Mouse (Mus musculus) c-Kit-positive CD71-positive TER-119-negative erythroid progenitor cells, embryonic 14.5 days (primary cell): ENCODE data around the gene Dtx4.

ENCODE experiments used
- DNase-seq: peaks from one replicate; pipeline ENCODE4 v3.0.0-alpha.2; 2013; ENCODE audit warnings: low read depth

Dtx4 gene

DNA sequence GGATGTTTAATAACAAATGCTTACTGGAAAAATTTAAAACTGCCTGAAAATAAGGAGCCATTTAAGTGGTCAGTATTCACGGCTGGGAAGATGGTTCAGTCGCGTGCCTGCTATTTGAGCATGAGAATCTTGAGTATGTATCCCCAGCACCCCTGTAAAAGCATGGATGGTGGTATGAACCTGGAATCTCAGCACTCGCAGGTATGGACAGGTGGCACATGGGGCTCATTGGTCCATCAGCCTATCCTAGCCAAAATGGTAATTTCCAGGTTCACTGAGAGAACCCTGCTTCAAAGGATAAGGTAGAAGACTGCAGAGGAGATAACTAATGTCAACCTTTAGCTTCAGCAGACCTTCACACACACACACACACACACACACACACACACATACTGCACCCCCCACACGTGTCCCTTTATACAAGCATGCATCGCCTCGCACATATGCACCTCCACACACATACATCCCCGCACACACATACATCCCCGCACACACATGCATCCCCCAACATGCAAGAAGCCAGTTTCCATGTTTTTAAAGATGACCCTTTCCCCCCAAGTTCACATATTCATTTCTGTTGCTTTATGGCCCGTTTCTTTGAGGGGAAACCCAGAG is 35.6 kb downstream of the Dtx4 start:
- DNase-seq, result no peak

DNA sequence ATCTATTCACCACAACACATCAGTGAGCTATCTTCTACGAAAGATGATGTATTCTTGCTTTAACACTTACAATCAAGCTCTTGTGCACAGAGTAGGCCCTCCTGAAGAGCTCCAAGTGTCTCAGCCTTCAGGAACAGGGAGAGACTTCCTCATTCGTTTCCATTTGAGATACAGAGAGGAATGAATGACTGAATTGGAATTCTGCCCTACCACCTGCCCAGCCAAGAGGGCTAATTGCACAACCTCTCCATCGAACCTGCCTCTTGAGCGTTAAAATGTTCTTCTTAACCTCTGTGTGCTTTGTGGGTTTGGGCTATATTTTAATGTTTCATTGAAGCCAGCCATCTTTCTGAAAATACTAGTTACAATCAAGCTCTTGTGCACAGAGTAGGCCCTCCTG is 36.6 kb downstream of the Dtx4 start:
- no peak for DNase-seq

DNA sequence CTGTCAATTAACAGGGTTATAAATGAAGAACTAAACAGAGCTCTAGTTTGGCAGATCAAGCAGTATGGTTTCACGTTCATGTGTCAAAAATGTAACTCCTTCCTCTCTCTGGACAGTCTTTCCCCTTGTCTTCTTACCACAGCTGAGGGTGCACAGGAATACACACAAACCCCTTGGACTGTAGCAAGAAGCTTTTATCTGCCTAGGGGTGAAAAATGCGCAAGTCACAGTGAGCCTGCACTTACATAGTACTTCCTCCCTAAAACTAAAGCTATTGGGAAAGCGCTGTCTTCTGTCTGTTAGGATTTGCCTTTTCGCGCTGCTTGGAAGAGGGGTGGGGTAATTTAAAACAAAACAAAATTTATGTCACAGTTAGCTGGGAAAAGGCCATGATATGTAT is 37.1 kb downstream of the Dtx4 start:
- DNase-seq, result no peak

DNA sequence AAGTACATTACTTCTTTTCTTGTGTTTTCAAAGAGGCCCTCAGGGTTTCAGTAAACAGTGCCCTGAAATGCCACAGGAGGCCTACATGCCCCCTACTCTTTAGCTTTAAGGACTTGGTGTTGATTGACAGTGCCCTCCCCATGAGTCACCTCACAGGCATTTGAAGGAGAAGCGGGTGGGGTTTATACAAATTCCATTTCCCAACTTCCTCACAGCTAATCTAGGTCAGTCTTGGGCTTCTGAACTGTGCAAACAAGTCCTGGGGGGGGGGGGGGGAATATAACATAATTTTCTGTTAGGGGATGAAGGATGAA is 37.6 kb downstream of the Dtx4 start:
- no peak for DNase-seq

DNA sequence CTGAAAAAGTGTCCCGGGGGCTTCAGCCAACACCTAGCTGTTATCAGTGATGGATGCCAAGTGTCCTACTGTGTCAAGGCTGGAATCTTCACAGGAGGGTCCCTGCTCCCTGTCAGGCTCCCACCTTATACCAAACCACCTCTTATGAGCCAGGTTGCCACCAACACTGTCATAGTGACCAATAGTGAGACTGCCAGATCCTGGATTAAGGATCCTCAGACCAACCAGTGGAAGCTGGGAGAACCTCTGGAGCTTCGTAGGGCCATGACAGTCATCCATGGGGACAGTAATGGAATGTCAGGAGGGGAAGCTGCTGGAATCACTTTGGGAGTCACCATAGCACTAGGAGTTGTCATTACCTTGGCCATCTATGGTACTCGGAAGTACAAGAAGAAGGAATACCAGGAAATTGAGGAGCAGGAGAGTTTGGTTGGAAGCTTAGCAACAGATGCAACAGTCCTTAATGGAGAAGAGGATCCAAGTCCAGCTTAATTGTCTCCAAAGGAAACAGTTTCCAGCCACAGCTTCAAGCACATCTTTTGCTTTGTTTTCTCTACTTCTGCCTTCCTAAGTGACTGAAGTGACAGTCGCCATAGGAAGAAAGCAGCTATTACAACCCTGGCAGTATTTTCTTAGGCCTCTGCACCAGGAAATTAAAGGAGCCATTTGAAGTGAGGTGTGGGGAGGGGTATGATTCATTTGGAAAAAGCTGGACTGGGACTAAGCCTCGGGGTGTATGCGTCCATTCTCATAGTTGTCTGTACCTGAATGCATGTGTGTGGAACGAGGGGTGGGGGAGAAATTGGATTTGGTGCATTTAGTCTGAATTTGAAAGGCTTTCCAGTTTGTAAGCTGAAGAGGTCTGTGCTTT is 38.2 kb downstream of the Dtx4 start:
- no peak for DNase-seq

DNA sequence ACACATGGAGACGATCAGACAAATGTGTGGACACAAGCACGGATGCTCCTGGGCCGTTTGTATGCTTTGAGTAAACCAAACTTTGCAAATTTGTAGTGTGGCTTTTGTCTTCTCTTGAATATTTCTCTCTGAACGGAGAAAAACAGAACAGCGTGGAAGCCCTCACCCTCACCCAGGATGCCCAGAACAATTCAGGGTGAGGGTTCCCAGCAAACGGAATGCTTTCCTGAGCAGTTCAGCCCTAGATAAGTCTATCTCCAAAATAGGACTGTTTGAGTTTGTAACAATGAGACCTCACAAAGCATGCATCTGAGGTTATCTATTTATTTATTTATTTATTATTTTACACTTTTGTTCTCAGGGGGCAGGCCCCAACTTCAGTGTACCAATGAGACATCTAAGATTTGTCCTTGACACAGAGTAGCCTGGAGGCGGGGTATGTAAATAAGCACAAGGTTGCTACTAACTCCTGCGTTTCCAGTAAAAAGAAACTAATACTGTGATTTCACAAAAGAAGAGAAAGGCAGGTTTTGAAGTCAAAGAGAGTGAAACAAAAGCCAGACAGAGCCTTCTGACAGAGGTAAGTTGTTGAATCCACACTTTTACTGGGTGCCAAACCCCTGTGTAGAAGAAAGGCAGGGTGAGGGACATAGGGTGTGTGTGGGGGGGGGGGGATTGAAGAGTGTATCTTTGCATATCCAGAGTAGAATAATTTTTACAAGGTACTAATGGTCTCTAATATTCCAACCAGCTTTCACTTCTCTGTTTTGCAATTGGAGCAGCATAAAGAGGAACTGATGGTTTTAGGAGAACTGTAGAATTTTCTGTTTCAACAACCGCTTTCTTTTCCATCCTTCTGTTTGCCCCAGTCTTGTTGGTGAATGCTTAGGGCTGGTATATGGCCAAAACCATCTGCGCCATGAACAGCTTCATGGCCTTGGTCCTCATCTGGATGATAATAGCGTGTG is 40.7 kb downstream of the Dtx4 start, which contains the start of gene Mpeg1:
Gene Mpeg1, plus strand, starts transcription at position 498 of the 968 bp plus-strand sequence.
- DNase-seq, result no peak

DNA sequence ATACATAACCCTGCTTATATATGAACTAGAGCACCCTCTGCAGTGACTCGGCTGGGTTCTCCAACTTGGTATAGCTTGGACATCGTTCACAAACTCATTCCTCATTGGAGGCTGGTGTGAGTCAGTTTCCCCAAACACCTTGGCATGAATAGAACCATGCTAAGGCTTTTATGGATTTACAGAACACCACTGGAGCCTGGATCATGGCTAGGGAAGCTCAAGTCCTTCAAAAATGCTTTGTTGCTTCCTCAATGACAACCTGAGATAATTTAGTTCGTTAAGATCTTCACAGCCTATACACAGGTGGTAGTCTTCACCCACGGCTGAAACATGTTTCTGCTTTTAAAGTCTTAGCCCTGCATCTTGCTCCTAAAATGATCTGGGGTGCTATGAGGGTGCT is 41.7 kb downstream of the Dtx4 start:
- no peak for DNase-seq

DNA sequence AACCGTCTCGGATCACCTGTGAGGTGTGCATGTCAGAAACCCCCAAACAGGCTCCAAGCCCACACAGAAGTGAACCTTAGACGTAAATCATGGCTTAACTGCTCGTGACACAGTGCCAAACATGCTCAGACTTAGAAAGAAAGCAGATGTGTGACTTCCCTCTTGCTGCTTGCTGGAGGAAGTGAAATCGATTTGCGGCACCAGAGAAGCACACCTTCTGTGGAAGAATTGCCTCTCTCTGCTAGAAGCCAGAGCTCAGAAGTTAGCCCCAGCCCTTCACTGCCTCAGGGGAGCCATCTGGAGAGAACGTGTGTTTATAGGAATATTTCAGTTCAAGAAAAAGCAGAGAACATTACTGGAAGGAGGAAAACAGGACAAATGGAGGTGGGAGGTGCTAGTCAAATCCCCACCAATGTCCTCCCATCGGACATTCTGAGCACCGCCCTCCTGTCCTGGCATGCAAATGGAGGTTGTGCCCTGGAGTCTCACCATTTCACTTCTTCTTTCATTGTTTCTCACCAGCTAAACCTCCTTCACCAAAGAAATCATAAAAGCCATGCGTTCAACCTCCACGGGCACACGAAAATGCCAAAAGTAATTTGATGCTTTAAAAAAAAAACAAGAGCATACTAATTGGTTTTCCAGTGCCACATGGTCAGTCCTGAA is 43.7 kb downstream of the Dtx4 start:
- no peak for DNase-seq

DNA sequence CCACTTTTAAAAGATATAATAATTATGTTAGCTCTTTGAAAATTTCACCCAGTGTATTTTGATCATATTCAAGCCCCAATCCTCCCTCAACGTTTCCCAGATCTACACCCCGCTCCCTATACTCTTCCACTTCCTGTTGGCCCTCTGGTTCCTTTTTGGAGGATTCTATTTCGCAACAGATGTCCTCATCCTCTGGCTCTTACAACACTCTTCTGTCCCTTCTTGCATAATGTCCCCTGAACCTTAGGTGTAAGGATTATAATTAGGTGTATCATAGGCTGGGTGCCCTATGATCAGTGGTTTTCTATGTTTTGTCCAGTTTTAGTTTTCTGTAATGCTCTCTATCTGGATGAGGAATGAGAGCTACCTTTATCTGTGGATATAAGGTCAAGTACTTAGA is 56.2 kb downstream of the Dtx4 start:
- DNase-seq, result no peak

DNA sequence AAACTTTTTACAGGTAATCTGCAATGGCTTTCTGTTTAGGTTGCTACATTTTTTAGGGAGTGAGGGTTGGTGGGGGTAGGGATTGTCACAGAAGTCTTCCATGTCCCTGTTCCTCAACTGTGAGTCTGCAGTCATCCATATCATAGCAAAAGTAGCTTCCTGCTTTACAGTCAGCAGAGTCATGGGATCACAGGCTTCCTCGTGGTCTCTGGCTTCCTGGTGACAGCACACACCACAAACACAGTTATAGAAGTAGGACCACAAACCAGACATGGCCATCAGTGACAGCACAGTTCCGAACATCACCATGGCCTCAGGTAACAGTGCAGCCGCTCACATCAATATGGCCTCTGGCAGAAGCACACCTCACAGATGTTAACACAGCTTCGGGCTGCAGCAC is 58.7 kb downstream of the Dtx4 start:
- DNase-seq, result no peak

DNA sequence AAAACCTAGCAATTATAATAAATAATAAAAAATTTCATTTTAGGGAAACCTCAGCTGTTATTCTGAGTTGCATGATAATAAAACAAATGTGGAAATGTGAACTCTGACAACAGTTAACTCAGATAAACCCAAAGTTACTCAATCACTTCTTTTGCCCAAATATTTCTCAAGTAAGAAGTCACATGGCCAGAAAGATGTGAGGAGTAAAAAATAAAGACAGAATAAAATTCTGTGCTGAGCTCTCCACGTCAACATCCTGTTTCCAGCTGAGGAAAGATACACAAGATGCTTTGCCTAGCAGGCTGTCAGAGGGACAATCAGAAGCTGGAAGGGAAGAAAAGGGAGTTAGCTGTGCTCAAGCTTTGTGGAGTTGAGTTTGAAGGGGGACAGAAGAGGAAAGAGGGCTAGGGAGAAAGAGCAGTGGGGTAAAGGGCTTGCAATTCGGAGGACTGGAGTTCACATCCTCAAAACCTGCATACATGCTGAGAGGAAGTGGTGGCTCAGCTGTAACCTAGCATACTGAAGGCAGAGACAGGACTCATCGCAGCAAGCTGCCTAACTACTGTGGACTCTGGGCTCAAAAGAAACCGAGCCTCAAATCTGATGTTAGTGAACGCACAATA is 61.0 kb downstream of the Dtx4 start:
- no peak for DNase-seq

DNA sequence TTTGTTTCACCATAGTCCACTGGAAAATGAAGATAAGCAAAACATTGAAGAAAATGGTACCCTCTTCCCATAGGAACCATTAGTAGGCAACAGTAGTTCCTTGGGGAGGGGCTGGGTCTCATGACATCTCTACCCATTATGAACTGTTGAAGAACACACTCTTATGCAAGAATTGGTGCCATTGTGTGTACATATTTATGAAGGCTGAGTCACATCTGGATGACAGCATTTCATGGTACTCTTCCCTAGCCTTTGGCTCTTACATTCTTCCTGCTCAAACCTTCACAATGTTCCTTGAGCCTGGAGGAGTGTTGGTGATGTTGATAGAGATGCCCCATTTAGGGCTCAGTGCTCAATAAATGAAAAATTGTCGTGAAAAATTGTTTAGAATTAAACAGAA is 61.7 kb downstream of the Dtx4 start:
- no peak for DNase-seq

DNA sequence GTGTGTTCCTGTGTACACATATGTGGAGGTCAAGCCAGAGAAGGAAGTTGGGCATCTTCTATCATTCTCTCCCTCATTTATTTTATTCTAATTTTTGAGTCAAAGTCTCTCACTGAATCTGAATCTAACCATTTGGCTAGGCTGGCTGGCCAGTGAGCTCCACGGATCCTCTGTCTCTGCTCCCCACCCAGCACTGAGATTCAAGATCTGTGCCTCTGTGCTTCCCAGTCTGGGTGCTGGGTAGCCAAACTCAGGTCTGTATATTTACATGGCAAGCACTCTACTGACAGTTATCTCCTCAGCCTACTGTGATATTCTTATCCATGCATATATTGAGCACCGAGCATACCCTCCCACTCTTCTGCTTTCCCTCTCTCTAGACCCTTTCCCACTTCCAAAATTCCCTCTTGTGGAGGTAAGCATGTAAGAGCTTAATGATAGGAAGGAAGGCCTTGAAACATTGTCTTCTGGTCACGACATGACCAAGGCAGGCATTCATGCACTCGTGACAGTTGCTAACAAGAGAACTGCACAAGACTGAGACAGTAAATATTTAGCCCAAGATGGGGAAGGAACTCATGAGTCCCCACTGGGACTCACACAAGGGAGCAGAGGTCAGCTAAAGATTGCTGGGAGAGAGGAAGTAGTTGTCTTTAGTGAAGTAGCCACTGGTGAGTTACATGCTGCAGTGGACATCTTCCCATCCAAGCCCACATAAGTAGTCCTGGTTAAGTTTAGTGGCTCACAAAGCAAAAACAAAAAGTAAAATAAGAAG is 65.3 kb downstream of the Dtx4 start:
- DNase-seq, result no peak

DNA sequence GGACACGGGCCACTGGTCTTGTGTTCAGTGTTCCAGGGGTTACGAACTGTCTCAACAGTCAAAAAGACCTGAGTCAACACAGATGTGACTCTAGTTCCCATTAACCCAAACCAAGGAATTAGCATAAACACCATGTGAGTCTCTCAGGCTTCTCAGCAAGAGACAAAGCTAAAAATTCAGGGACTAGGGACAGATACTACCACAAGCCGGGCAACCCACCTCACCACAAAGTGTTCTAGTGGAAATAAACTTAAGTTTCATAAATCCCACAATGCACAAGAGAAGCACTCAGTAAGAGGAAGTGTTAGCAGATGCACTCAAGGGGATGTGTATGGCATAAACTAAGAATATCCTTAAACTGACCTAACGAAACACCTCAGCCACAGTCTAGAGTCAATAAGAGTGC is 66.2 kb downstream of the Dtx4 start:
- no peak for DNase-seq

DNA sequence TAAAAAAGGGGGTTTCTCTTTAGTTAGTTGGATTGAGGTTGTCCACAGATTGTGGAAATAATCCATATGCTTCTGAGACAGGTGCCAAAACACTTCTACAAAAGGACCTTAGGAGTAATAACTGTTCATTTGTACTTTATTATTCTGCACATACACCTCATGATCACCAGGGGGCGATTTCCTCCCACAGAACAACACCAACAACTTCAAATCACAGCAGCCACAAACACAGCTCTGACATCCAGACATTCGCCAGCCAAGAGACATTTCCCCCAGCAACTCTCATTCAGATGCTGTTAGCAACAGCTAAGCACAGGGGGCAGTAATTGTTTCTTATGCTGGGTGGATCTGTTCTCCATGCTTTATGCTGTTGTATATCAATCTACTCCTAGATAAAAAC is 68.2 kb downstream of the Dtx4 start:
- no peak for DNase-seq

DNA sequence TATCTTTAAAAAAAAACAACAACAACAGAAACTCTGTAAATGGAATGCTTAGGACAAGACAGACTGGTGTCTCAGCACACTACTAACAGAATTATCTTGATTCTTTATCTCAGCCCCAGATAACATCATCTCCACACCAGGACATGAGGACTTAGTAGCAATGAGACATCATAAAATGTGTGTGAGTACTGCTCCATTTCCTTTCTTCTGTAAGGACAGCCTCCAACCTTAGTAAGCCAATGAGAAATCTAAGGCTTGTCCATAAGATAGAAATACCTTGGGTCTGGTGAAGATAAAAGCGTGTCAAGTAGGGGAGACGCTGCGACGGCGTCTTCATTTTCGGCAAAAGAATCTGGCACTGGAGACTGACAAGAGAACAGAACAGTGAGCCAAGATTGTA is 73.6 kb downstream of the Dtx4 start, which contains the start of gene Pfpl:
Gene Pfpl, plus strand, starts transcription at position 301 of the 400 bp plus-strand sequence.
- no peak for DNase-seq

DNA sequence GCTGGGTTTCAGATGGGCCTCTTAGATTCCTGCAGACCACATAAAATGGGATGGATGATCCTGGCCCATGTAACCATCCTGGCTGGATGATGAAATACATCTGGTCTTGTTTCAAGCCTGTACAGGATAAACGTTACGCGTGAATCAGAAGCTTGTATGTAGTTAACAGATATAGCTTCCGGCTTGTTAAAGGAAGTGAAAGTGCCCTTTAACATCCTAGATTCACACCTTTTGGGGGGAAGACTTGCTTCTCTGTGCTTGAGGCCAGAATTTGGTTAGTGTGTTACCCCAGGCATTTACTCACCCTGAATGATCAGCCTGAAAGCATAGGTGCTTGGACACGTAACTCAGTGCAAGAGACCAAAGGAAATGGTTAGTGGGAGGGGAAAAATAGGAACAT is 74.2 kb downstream of the Dtx4 start:
- DNase-seq, result no peak

DNA sequence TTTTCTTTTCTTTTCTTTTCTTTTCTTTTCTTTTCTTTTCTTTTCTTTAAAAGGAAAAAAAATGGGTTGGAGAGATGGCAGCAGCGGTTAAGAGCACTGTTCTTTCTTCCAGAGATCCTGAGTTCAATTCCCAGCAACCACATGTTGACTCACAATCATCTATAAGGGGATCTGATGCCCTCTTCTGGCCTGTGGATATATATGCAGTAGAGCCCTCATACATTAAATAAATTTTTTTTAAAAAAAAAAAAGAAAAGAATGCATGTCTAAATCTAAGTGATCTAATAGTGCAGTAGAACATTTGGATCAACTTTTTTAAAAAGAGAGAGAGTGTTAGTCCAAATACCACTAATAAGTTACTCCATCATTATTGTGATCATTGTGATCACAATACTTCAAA is 79.6 kb downstream of the Dtx4 start:
- DNase-seq, result no peak

DNA sequence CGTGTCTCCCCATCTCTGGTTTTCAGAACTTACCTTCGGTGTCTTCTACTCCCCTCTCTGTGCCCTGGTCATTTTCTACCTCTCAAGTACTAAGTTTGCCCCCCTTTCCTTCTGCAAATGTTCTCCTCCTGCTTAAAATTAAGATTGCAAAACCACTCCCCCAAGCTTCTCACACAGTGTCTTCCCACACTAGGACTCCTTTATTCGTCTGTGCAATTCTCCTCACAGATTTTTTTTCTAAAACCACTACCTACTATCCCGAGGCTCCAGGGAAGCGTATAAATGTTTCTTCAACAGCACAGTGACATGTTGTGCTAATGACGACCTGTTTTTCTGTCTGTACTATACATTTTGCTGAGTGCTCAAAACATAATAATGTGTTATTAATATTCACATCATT is 80.7 kb downstream of the Dtx4 start:
- no peak for DNase-seq

DNA sequence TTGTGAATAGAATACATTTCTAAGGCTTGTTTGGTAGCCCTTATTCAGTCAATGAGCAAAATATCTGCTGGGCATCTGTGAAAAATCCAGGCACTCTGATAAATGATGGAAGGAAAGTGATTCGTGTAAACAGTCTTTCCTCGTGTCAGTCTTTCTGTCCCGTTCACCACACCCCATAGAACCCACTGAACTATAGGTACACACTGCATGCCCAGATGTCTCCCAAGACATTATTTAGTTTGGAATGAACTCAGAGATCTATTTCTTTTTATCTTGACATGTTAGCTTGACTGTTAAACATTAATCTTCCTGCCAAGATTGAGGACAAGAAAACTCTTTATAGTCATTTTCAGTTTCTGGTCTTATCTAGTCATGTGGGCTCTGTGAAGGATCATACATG is 82.9 kb downstream of the Dtx4 start:
- no peak for DNase-seq

DNA sequence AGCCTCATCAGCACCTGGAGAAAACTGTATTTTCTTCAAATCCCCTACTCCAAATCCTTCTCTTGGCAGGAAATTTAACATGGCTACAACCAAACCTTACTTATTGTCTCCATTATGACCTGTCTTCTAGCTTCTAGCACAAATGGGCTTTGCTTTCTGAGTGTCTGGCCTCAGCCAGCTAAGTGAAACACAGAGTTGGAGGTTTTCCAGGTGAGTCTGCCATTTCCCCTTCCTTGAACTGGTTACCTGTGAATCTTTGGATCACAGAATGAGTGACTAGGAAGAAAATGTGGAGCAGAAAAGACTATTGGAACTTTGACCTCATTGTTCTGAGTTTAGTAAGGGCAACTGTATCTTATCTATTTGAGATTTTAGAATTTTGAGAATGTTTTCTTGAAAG is 83.9 kb downstream of the Dtx4 start, which contains the start of gene Olfr1441:
Gene Olfr1441, plus strand, starts transcription at position 73 of the 400 bp plus-strand sequence.
- DNase-seq, result no peak
